In genomic region chr9:117583638-117584037, GRCm38 (mm10) we compare ENCODE assay signal across 13 mouse cellular contexts. TPM values are rescaled to one million over a fixed set of nuclear protein-coding genes. Genes with fewer than 3 reads are reported as not detected.
DNase-seq lines count a peak whose midpoint lies in the region; ATAC-seq lines count a peak whose summit lies in the region.
"Had no signal": no experiment of that assay in that cellular context is flagged by ENCODE, and none has a peak within 500 bp of the region (broad histone marks: within the 10 kb centered on the region; RNA-seq: fewer than 3 reads in every experiment).

No protein-coding gene starts in this region.

- 0 out of 2 replicates have a peak, but pooled peaks cover 6% of the 10 kb centered on the region for H3K9me3 ChIP-seq in intestine, embryonic 14.5 days (ENCODE audit: control insufficient read depth, low read length)
- H3K9me3 ChIP-seq in intestine, embryonic 16.5 days (ENCODE audit: control insufficient read depth, low read length), result no peaks in the 10 kb centered on the region
- no peaks in the 10 kb centered on the region for H3K9me3 ChIP-seq in neural tube, embryonic 13.5 days
- H3K9me3 ChIP-seq in neural tube, embryonic 15.5 days (replicated peaks), result no peaks in the 10 kb centered on the region
- H3K9me3 ChIP-seq in stomach, embryonic 16.5 days (replicated peaks; ENCODE audit: control insufficient read depth, low read length), result no peaks in the 10 kb centered on the region
- H3K9me3 ChIP-seq: heart, embryonic 15.5 days; limb, embryonic 12.5 days; stomach, embryonic 15.5 days had no signal

- H3K9ac ChIP-seq in intestine, embryonic 14.5 days (ENCODE audit: low read length), result no peak overlapping the region
- no peak overlapping the region for H3K9ac ChIP-seq in intestine, embryonic 16.5 days (ENCODE audit: low read depth, low read length)
- H3K9ac ChIP-seq in neural tube, embryonic 13.5 days, result no peak overlapping the region
- no peak overlapping the region for H3K9ac ChIP-seq in neural tube, embryonic 15.5 days (replicated peaks)
- H3K9ac ChIP-seq in stomach, embryonic 16.5 days (ENCODE audit: low read length), result no peak overlapping the region
- H3K9ac ChIP-seq: heart, embryonic 15.5 days; limb, embryonic 12.5 days; stomach, embryonic 15.5 days had no signal

- DNase-seq in adrenal gland, adult 2 months, result peak; percentile 6
- no peak for DNase-seq in adrenal gland, adult 18-20 months (ENCODE audit: low spot score in 2 of 2)
- no peak for DNase-seq in intestine, embryonic 14.5 days (ENCODE audit: low spot score)
- DNase-seq in gastrocnemius, postnatal 10 days, result no peak

- H3K4me2 ChIP-seq in intestine, embryonic 14.5 days (ENCODE audit: low read length), result no peak overlapping the region
- H3K4me2 ChIP-seq in intestine, embryonic 16.5 days (ENCODE audit: low read depth, low read length), result no peak overlapping the region
- no peak overlapping the region for H3K4me2 ChIP-seq in neural tube, embryonic 13.5 days
- no peak overlapping the region for H3K4me2 ChIP-seq in neural tube, embryonic 15.5 days
- no peak overlapping the region for H3K4me2 ChIP-seq in stomach, embryonic 16.5 days (ENCODE audit: low read depth, low read length)
- H3K4me2 ChIP-seq: heart, embryonic 15.5 days; limb, embryonic 12.5 days; stomach, embryonic 15.5 days had no signal

- 0 out of 2 replicates have a peak, but pooled peaks have one; percentile 36 for ATAC-seq in intestine, embryonic 14.5 days (replicated peaks; ENCODE audit: low FRiP score, low TSS enrichment, low read depth)
- no peak for ATAC-seq in intestine, embryonic 16.5 days
- peak; percentile 50; the same call in 1 of the 2 replicates for ATAC-seq in neural tube, embryonic 13.5 days (ENCODE audit: low read depth)
- ATAC-seq in neural tube, embryonic 15.5 days (ENCODE audit: low FRiP score), result no peak
- ATAC-seq in stomach, embryonic 16.5 days (ENCODE audit: insufficient read depth, low FRiP score), result peak; percentile 50

- H3K27ac ChIP-seq in intestine, embryonic 14.5 days (ENCODE audit: low read depth), result no peak overlapping the region
- H3K27ac ChIP-seq in intestine, embryonic 16.5 days (ENCODE audit: low read length), result no peak overlapping the region
- no peak overlapping the region for H3K27ac ChIP-seq in neural tube, embryonic 13.5 days (replicated peaks)
- H3K27ac ChIP-seq in neural tube, embryonic 15.5 days (replicated peaks), result no peak overlapping the region
- H3K27ac ChIP-seq in stomach, embryonic 16.5 days (ENCODE audit: low read length), result no peak overlapping the region
- H3K27ac ChIP-seq: heart, embryonic 15.5 days; limb, embryonic 12.5 days; stomach, embryonic 15.5 days had no signal

- H3K4me1 ChIP-seq in intestine, embryonic 14.5 days (replicated peaks; ENCODE audit: control insufficient read depth, insufficient read depth, low read length), result no peaks in the 10 kb centered on the region
- H3K4me1 ChIP-seq in intestine, embryonic 16.5 days (ENCODE audit: control insufficient read depth, insufficient read depth, low read length), result no peaks in the 10 kb centered on the region
- H3K4me1 ChIP-seq in neural tube, embryonic 13.5 days (replicated peaks), result no peaks in the 10 kb centered on the region
- no peaks in the 10 kb centered on the region for H3K4me1 ChIP-seq in neural tube, embryonic 15.5 days
- no peaks in the 10 kb centered on the region for H3K4me1 ChIP-seq in stomach, embryonic 16.5 days (ENCODE audit: control insufficient read depth, insufficient read depth, low read length)
- H3K4me1 ChIP-seq: heart, embryonic 15.5 days; limb, embryonic 12.5 days; stomach, embryonic 15.5 days had no signal

- no peak overlapping the region for H3K4me3 ChIP-seq in intestine, embryonic 14.5 days (ENCODE audit: low read depth, low read length)
- no peak overlapping the region for H3K4me3 ChIP-seq in intestine, embryonic 16.5 days (ENCODE audit: low read length)
- no peak overlapping the region for H3K4me3 ChIP-seq in neural tube, embryonic 13.5 days
- no peak overlapping the region for H3K4me3 ChIP-seq in neural tube, embryonic 15.5 days (replicated peaks)
- no peak overlapping the region for H3K4me3 ChIP-seq in stomach, embryonic 16.5 days (replicated peaks; ENCODE audit: low read length)
- H3K4me3 ChIP-seq: heart, embryonic 15.5 days; limb, embryonic 12.5 days; myocyte; stomach, embryonic 15.5 days had no signal

- H3K27me3 ChIP-seq in intestine, embryonic 14.5 days (replicated peaks; ENCODE audit: control insufficient read depth, insufficient read depth, low read length), result no peaks in the 10 kb centered on the region
- no peaks in the 10 kb centered on the region for H3K27me3 ChIP-seq in intestine, embryonic 16.5 days (replicated peaks; ENCODE audit: control insufficient read depth, insufficient read depth, low read length)
- H3K27me3 ChIP-seq in neural tube, embryonic 13.5 days, result no peaks in the 10 kb centered on the region
- no peaks in the 10 kb centered on the region for H3K27me3 ChIP-seq in neural tube, embryonic 15.5 days (replicated peaks)
- H3K27me3 ChIP-seq in stomach, embryonic 16.5 days (ENCODE audit: control insufficient read depth, insufficient read depth, low read length), result no peaks in the 10 kb centered on the region
- H3K27me3 ChIP-seq: heart, embryonic 15.5 days; limb, embryonic 12.5 days; stomach, embryonic 15.5 days had no signal

- no peaks in the 10 kb centered on the region for H3K36me3 ChIP-seq in intestine, embryonic 14.5 days (ENCODE audit: control insufficient read depth, insufficient read depth, low read length)
- no peaks in the 10 kb centered on the region for H3K36me3 ChIP-seq in intestine, embryonic 16.5 days (ENCODE audit: control insufficient read depth, insufficient read depth, low read length)
- H3K36me3 ChIP-seq in neural tube, embryonic 13.5 days, result no peaks in the 10 kb centered on the region
- H3K36me3 ChIP-seq in neural tube, embryonic 15.5 days, result no peaks in the 10 kb centered on the region
- no peaks in the 10 kb centered on the region for H3K36me3 ChIP-seq in stomach, embryonic 16.5 days (ENCODE audit: control insufficient read depth, insufficient read depth, low read length)
- H3K36me3 ChIP-seq: heart, embryonic 15.5 days; limb, embryonic 12.5 days; stomach, embryonic 15.5 days had no signal

- WGBS in intestine, embryonic 14.5 days, result 40% methylated on average over 7 of the region's 7 CpGs
- 37% methylated on average over 7 of the region's 7 CpGs for WGBS in intestine, embryonic 16.5 days
- WGBS in neural tube, embryonic 13.5 days, result 71% methylated on average over 7 of the region's 7 CpGs
- WGBS in neural tube, embryonic 15.5 days, result 58% methylated on average over 7 of the region's 7 CpGs
- 40% methylated on average over 7 of the region's 7 CpGs for WGBS in stomach, embryonic 16.5 days

RNA-seq across cellular contexts. Expression of gene Rbms3, which starts 46.1 kb away (rescaled TPM):
- total RNA-seq in adrenal gland, adult 2 months (2021), result 10 to 100 TPM; 24.9 to 25.7 TPM
- 10.3 and 11.1 TPM in 2 replicates for polyA plus RNA-seq in adrenal gland, adult 2 months (2012; rRNA removed)
- 10 to 100 TPM; 19.8 to 27.8 TPM for total RNA-seq in adrenal gland, adult 18-20 months (2021)
- 68.6 and 75.3 TPM in 2 replicates for polyA plus RNA-seq in intestine, embryonic 14.5 days (2014; fragmentation: Nextera tagmentation; extraction: Ambion mirVana)
- polyA plus RNA-seq in intestine, embryonic 16.5 days (2015; fragmentation: Nextera tagmentation; extraction: Ambion mirVana), result 39.4 and 43.1 TPM in 2 replicates
- polyA plus RNA-seq in neural tube, embryonic 13.5 days (2015; fragmentation: Nextera tagmentation; extraction: Ambion mirVana), result 118 and 127 TPM in 2 replicates
- 83.4 and 87.4 TPM in 2 replicates for polyA plus RNA-seq in neural tube, embryonic 15.5 days (2015; fragmentation: Nextera tagmentation; extraction: Ambion mirVana)
- polyA plus RNA-seq in stomach, embryonic 16.5 days (2015; fragmentation: Nextera tagmentation; extraction: Ambion mirVana), result 72.1 and 76.1 TPM in 2 replicates
- total RNA-seq in gastrocnemius, postnatal 10 days (2021), result 10 to 100 TPM; 26.9 to 37.4 TPM
- total RNA-seq: common myeloid progenitor, adult 5-6 weeks had no signal

Comparison
In these comparisons a context has a peak if more than half of its experiments do, and no peak if none do; other contexts are left out.
1. ATAC-seq: peak in intestine, embryonic 14.5 days (single experiment), neural tube, embryonic 13.5 days (single experiment) and stomach, embryonic 16.5 days (single experiment); none in intestine, embryonic 16.5 days (single experiment) and neural tube, embryonic 15.5 days (single experiment).